21 mouse cellular contexts compared by ENCODE assay signal in the genomic region with DNA sequence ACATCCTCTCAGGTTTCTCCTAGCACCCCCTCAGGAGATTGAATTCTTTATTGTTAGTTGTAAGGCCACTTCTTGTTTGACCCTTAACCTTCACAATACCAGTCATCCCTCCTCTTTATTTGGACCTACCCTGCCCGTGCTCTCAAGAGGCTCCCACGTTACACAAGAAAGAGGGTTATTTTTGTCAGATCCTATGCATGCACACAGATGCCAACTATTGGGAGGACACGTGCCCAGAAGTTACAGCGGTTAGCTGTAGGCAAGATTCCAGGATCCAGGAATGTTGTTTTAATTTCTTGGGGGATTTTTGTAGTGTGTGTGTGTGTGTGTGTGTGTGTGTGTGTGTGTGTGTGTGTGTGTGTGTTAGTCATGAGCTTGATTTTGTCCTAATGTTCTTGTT. TPM values are rescaled to one million over a fixed set of nuclear protein-coding genes. Genes with fewer than 3 reads are reported as not detected.
DNase-seq lines count a peak whose midpoint lies in the region; ATAC-seq and TF ChIP-seq lines count a peak whose summit lies in the region.
"Had no signal": no experiment of that assay in that cellular context is flagged by ENCODE, and none has a peak within 500 bp of the region (broad histone marks: within the 10 kb centered on the region; RNA-seq: fewer than 3 reads in every experiment).

No protein-coding gene starts in this region.

- peak overlapping the region; percentile 48; the same call in 1 of the 2 replicates for H3K27ac ChIP-seq in heart, embryonic 15.5 days
- H3K27ac ChIP-seq in lung, postnatal 0 days (ENCODE audit: low read length), result no peak overlapping the region
- H3K27ac ChIP-seq: heart, embryonic 13.5 days; hindbrain, embryonic 12.5 days; hindbrain, postnatal 0 days had no signal

- TF ChIP-seq CTCF in lung, postnatal 0 days (IDR thresholded peaks at IDR 0.05), result no peak

- no peak for TF ChIP-seq EP300 in lung, postnatal 0 days (IDR thresholded peaks at IDR 0.05)

- H3K9ac ChIP-seq in heart, embryonic 15.5 days, result no peak overlapping the region
- no peak overlapping the region for H3K9ac ChIP-seq in lung, postnatal 0 days (replicated peaks; ENCODE audit: low read depth)
- H3K9ac ChIP-seq: heart, embryonic 13.5 days; hindbrain, embryonic 12.5 days had no signal

- no peaks in the 10 kb centered on the region for H3K9me3 ChIP-seq in heart, embryonic 15.5 days (replicated peaks)
- H3K9me3 ChIP-seq in lung, postnatal 0 days (ENCODE audit: low read length), result no peaks in the 10 kb centered on the region
- H3K9me3 ChIP-seq: heart, embryonic 13.5 days; hindbrain, embryonic 12.5 days had no signal

- H3K36me3 ChIP-seq in heart, embryonic 15.5 days, result no peaks in the 10 kb centered on the region
- H3K36me3 ChIP-seq in lung, postnatal 0 days (ENCODE audit: insufficient read depth, low read length), result no peaks in the 10 kb centered on the region
- H3K36me3 ChIP-seq: G1E; heart, embryonic 13.5 days; hindbrain, embryonic 12.5 days had no signal

- DNase-seq in heart, postnatal 4 days, result no peak
- DNase-seq in lung, postnatal 0 days (ENCODE audit: low spot score), result peak; percentile 63
- DNase-seq in lung, postnatal 4 days, result no peak
- DNase-seq in NIH3T3 (ENCODE audit: low read depth), result peak; percentile 95
- peak; percentile 77 for DNase-seq in fibroblast of lung, adult 2 months (ENCODE audit: low read depth)
- DNase-seq in right cerebral cortex, postnatal 25 days, result no peak
- DNase-seq in layer of hippocampus, adult 8-10 months (ENCODE audit: low spot score in 2 of 2), result no peak
- DNase-seq: adrenal gland, adult 2 months; adrenal gland, postnatal 25 days; cerebellum, adult 2 months; cerebellum, postnatal 10 days; gastrocnemius, postnatal 14 days; kidney, adult 11 months had no signal

- H3K4me3 ChIP-seq in heart, embryonic 15.5 days, result no peak overlapping the region
- H3K4me3 ChIP-seq in lung, postnatal 0 days (ENCODE audit: low read depth, low read length), result no peak overlapping the region
- H3K4me3 ChIP-seq: heart, embryonic 13.5 days; hindbrain, embryonic 12.5 days had no signal

- ATAC-seq in heart, embryonic 15.5 days (replicated peaks; ENCODE audit: insufficient number of reproducible peaks, insufficient read depth, low FRiP score, low read depth), result no peak; the same call in 1 of the 2 replicates
- ATAC-seq in lung, postnatal 0 days, result peak; percentile 62
- ATAC-seq: activated CD4-positive, CD25-positive, alpha-beta regulatory T cell, adult 4 months; CD4-positive, CD25-positive, alpha-beta regulatory T cell, adult 4 months; forebrain, embryonic 14.5 days; hindbrain, postnatal 0 days had no signal

- peaks cover 9% of the 10 kb centered on the region for H3K4me1 ChIP-seq in heart, embryonic 15.5 days (replicated peaks)
- H3K4me1 ChIP-seq in lung, postnatal 0 days (ENCODE audit: insufficient read depth, low read depth, low read length), result no peaks in the 10 kb centered on the region; the same call in 1 of the 2 replicates

- no peak overlapping the region for H3K4me2 ChIP-seq in heart, embryonic 15.5 days
- H3K4me2 ChIP-seq in lung, postnatal 0 days (replicated peaks; ENCODE audit: low read depth, low read length), result no peak overlapping the region
- H3K4me2 ChIP-seq: heart, embryonic 13.5 days; hindbrain, embryonic 12.5 days had no signal

- 38% methylated on average over 4 of the region's 4 CpGs for WGBS in heart, embryonic 15.5 days
- 35% methylated on average over 4 of the region's 4 CpGs for WGBS in lung, postnatal 0 days

- H3K27me3 ChIP-seq in heart, embryonic 15.5 days, result no peaks in the 10 kb centered on the region
- H3K27me3 ChIP-seq in lung, postnatal 0 days (replicated peaks; ENCODE audit: insufficient read depth, low read length), result no peaks in the 10 kb centered on the region
- H3K27me3 ChIP-seq: heart, embryonic 13.5 days; hindbrain, embryonic 12.5 days had no signal

RNA-seq across cellular contexts. Expression of gene Nuak1, which starts 25.1 kb away (rescaled TPM):
- polyA plus RNA-seq in heart, embryonic 15.5 days (2015; fragmentation: Nextera tagmentation; extraction: Ambion mirVana), result 3.1 TPM in 2 replicates
- total RNA-seq in heart, postnatal 4 days (2021), result 10 to 100 TPM; 39.5 to 45.8 TPM
- polyA plus RNA-seq in lung, postnatal 0 days (2015; fragmentation: Nextera tagmentation; extraction: Ambion mirVana), result 2.2 and 2.3 TPM in 2 replicates
- 10 to 100 TPM; 52.6 to 70.1 (median 59.9) TPM for total RNA-seq in layer of hippocampus, adult 8-10 months (2022)
- polyA plus RNA-seq: activated CD4-positive, CD25-positive, alpha-beta regulatory T cell, adult 4 months; CD4-positive, CD25-positive, alpha-beta regulatory T cell, adult 4 months; G1E had no signal

Comparison
In these comparisons a context has a peak if more than half of its experiments do, and no peak if none do; other contexts are left out.
1. DNase-seq: peak in lung, postnatal 0 days (single experiment), NIH3T3 (single experiment) and fibroblast of lung, adult 2 months (single experiment); none in heart, postnatal 4 days (single experiment), lung, postnatal 4 days (0 of 2), right cerebral cortex, postnatal 25 days (single experiment) and layer of hippocampus, adult 8-10 months (0 of 2).